Mouse (Mus musculus): ENCODE measurements around the gene Plscr3. TPM values are rescaled to one million over a fixed set of nuclear protein-coding genes. Genes with fewer than 3 reads are reported as not detected.

Plscr3 gene
- polyA plus RNA-seq, 1 experiment: 82.7 TPM

- H3K36me3 ChIP-seq (ENCODE audit: control insufficient read depth, insufficient read depth): no peaks in the 10 kb centered on the region
- H3K79me3 ChIP-seq (ENCODE audit: low read depth): no peaks in the 10 kb centered on the region
- H3K27me3 ChIP-seq (ENCODE audit: control insufficient read depth, insufficient read depth, insufficient read length): no peaks in the 10 kb centered on the region
- no peak within 1 kb of the TSS for H3K4me3 ChIP-seq (ENCODE audit: insufficient read depth, poor library complexity, severe bottlenecking)
- no peaks in the 10 kb centered on the region for H3K79me2 ChIP-seq (ENCODE audit: control insufficient read depth, insufficient read depth)
- no peak within 1 kb of the TSS for H3ac ChIP-seq (ENCODE audit: control insufficient read depth, insufficient read length, low read depth)
- TF ChIP-seq USF1 (IDR thresholded peaks at IDR 0.05; ENCODE audit: low read depth) (no peak), MYOG (IDR thresholded peaks at IDR 0.05; ENCODE audit: control insufficient read depth, extremely low read depth, insufficient read length) (no peak), CTCF (IDR thresholded peaks at IDR 0.05; ENCODE audit: control insufficient read depth, insufficient read depth, insufficient read length) (no peak), MAX (IDR thresholded peaks at IDR 0.05) (no peak), CEBPB (IDR thresholded peaks at IDR 0.05; ENCODE audit: low read depth) (no peak), FOSL1 (IDR thresholded peaks at IDR 0.05; ENCODE audit: insufficient read depth, low read length, poor library complexity, severe bottlenecking) (no peak), MYOD1 (IDR thresholded peaks at IDR 0.05; ENCODE audit: control insufficient read depth, insufficient read length, low read depth) (no peak)
Measured at GRCm38 (mm10) chr11:69804972-69805909, 40.9 kb upstream of the Plscr3 start, which contains the start of gene Tmem102. Tmem102 (minus strand) TSS chr11:69805624.

GRCm38 (mm10) chr11:69806378-69806777, 39.8 kb upstream of the Plscr3 start:
- Histone ChIP-seq H3K36me3 (ENCODE audit: control insufficient read depth, insufficient read depth) (no peaks in the 10 kb centered on the region), H3K27me3 (ENCODE audit: control insufficient read depth, insufficient read depth, insufficient read length) (peaks cover 3% of the 10 kb centered on the region), H3K79me2 (ENCODE audit: control insufficient read depth, insufficient read depth) (no peaks in the 10 kb centered on the region), H3K4me3 (ENCODE audit: insufficient read depth, poor library complexity, severe bottlenecking) (no peak overlapping the region), H3ac (ENCODE audit: control insufficient read depth, insufficient read length, low read depth) (no peak overlapping the region), H3K79me3 (ENCODE audit: low read depth) (no peaks in the 10 kb centered on the region)
- no peak for TF ChIP-seq MAX (IDR thresholded peaks at IDR 0.05)
- no peak for TF ChIP-seq MYOD1 (IDR thresholded peaks at IDR 0.05; ENCODE audit: control insufficient read depth, insufficient read length, low read depth)
- TF ChIP-seq CTCF (IDR thresholded peaks at IDR 0.05; ENCODE audit: control insufficient read depth, insufficient read depth, insufficient read length): no peak
- TF ChIP-seq USF1 (IDR thresholded peaks at IDR 0.05; ENCODE audit: low read depth): no peak
- TF ChIP-seq FOSL1 (IDR thresholded peaks at IDR 0.05; ENCODE audit: insufficient read depth, low read length, poor library complexity, severe bottlenecking): no peak
- TF ChIP-seq CEBPB (IDR thresholded peaks at IDR 0.05; ENCODE audit: low read depth): no peak
- TF ChIP-seq MYOG (IDR thresholded peaks at IDR 0.05; ENCODE audit: control insufficient read depth, extremely low read depth, insufficient read length): no peak

- peaks cover 5% of the 10 kb centered on the region for H3K27me3 ChIP-seq (ENCODE audit: control insufficient read depth, insufficient read depth, insufficient read length)
Measured at GRCm38 (mm10) chr11:69807641-69808040, 38.5 kb upstream of the Plscr3 start.

GRCm38 (mm10) chr11:69810280-69810679, 35.9 kb upstream of the Plscr3 start:
- H3K36me3 ChIP-seq (ENCODE audit: control insufficient read depth, insufficient read depth): no peaks in the 10 kb centered on the region
- H3K79me3 ChIP-seq (ENCODE audit: low read depth): no peaks in the 10 kb centered on the region
- TF ChIP-seq FOSL1 (IDR thresholded peaks at IDR 0.05; ENCODE audit: insufficient read depth, low read length, poor library complexity, severe bottlenecking): no peak
- no peak for TF ChIP-seq USF1 (IDR thresholded peaks at IDR 0.05; ENCODE audit: low read depth)
- no peak overlapping the region for H3K4me3 ChIP-seq (ENCODE audit: insufficient read depth, poor library complexity, severe bottlenecking)
- peaks cover 9% of the 10 kb centered on the region for H3K27me3 ChIP-seq (ENCODE audit: control insufficient read depth, insufficient read depth, insufficient read length)
- no peak overlapping the region for H3ac ChIP-seq (ENCODE audit: control insufficient read depth, insufficient read length, low read depth)
- H3K79me2 ChIP-seq (ENCODE audit: control insufficient read depth, insufficient read depth): no peaks in the 10 kb centered on the region

More at GRCm38 (mm10) chr11:69807641-69808040, 38.5 kb upstream of the Plscr3 start:
- Histone ChIP-seq H3K79me2 (ENCODE audit: control insufficient read depth, insufficient read depth) (no peaks in the 10 kb centered on the region), H3K36me3 (ENCODE audit: control insufficient read depth, insufficient read depth) (no peaks in the 10 kb centered on the region), H3ac (ENCODE audit: control insufficient read depth, insufficient read length, low read depth) (no peak overlapping the region), H3K79me3 (ENCODE audit: low read depth) (no peaks in the 10 kb centered on the region), H3K4me3 (ENCODE audit: insufficient read depth, poor library complexity, severe bottlenecking) (no peak overlapping the region)
- TF ChIP-seq FOSL1 (IDR thresholded peaks at IDR 0.05; ENCODE audit: insufficient read depth, low read length, poor library complexity, severe bottlenecking): no peak

GRCm38 (mm10) chr11:69815155-69815554, 31.0 kb upstream of the Plscr3 start, which contains the start of gene Gm39566:
Gm39566 (minus strand) TSS chr11:69815298.
- no peak within 1 kb of the TSS for H3K4me3 ChIP-seq (ENCODE audit: insufficient read depth, poor library complexity, severe bottlenecking)
- no peaks in the 10 kb centered on the region for H3K79me2 ChIP-seq (ENCODE audit: control insufficient read depth, insufficient read depth)
- no peaks in the 10 kb centered on the region for H3K36me3 ChIP-seq (ENCODE audit: control insufficient read depth, insufficient read depth)
- H3K79me3 ChIP-seq (ENCODE audit: low read depth): no peaks in the 10 kb centered on the region
- TF ChIP-seq CEBPB (IDR thresholded peaks at IDR 0.05; ENCODE audit: low read depth) (no peak), USF1 (IDR thresholded peaks at IDR 0.05; ENCODE audit: low read depth) (no peak), MYOD1 (IDR thresholded peaks at IDR 0.05; ENCODE audit: control insufficient read depth, insufficient read length, low read depth) (no peak), FOSL1 (IDR thresholded peaks at IDR 0.05; ENCODE audit: insufficient read depth, low read length, poor library complexity, severe bottlenecking) (no peak), MYOG (IDR thresholded peaks at IDR 0.05; ENCODE audit: control insufficient read depth, extremely low read depth, insufficient read length) (no peak), MAX (IDR thresholded peaks at IDR 0.05) (no peak), CTCF (IDR thresholded peaks at IDR 0.05; ENCODE audit: control insufficient read depth, insufficient read depth, insufficient read length) (no peak)
- no peak within 1 kb of the TSS for H3ac ChIP-seq (ENCODE audit: control insufficient read depth, insufficient read length, low read depth)
- peaks cover 9% of the 10 kb centered on the region for H3K27me3 ChIP-seq (ENCODE audit: control insufficient read depth, insufficient read depth, insufficient read length)

GRCm38 (mm10) chr11:69816520-69816919, 29.7 kb upstream of the Plscr3 start:
- TF ChIP-seq MAX (IDR thresholded peaks at IDR 0.05): no peak
- TF ChIP-seq USF1 (IDR thresholded peaks at IDR 0.05; ENCODE audit: low read depth): no peak
- no peak for TF ChIP-seq CEBPB (IDR thresholded peaks at IDR 0.05; ENCODE audit: low read depth)
- no peak for TF ChIP-seq CTCF (IDR thresholded peaks at IDR 0.05; ENCODE audit: control insufficient read depth, insufficient read depth, insufficient read length)
- TF ChIP-seq MYOD1 (IDR thresholded peaks at IDR 0.05; ENCODE audit: control insufficient read depth, insufficient read length, low read depth): no peak
- TF ChIP-seq MYOG (IDR thresholded peaks at IDR 0.05; ENCODE audit: control insufficient read depth, extremely low read depth, insufficient read length): no peak
- TF ChIP-seq FOSL1 (IDR thresholded peaks at IDR 0.05; ENCODE audit: insufficient read depth, low read length, poor library complexity, severe bottlenecking): no peak
- Histone ChIP-seq H3ac (ENCODE audit: control insufficient read depth, insufficient read length, low read depth) (no peak overlapping the region), H3K27me3 (ENCODE audit: control insufficient read depth, insufficient read depth, insufficient read length) (peaks cover 4% of the 10 kb centered on the region), H3K79me2 (ENCODE audit: control insufficient read depth, insufficient read depth) (no peaks in the 10 kb centered on the region), H3K4me3 (ENCODE audit: insufficient read depth, poor library complexity, severe bottlenecking) (no peak overlapping the region), H3K36me3 (ENCODE audit: control insufficient read depth, insufficient read depth) (no peaks in the 10 kb centered on the region), H3K79me3 (ENCODE audit: low read depth) (no peaks in the 10 kb centered on the region)
